Mouse (Mus musculus): ENCODE results near the gene Fam98b.

DNA sequence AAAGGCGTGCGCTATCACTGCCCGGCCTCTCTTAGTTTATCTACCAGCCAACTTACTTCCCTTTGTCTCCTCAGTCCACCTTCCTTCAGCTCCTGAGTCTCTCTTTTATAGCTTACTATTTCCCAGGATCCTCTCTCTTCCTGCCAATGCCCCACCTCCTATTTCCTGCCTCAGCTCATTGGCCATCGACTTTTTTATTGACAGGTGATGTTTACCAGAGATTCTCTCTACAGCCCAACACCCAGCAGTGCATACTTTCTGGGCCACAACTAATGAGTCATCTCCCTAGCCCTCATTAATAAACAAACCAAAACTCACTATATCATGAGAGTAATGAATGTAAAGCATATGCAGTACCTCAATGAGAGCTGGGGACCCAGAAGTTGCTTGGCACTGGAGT is 30.0 kb upstream of the Fam98b start:
- TF ChIP-seq CTCF (IDR thresholded peaks at IDR 0.05; ENCODE audit: low read depth, low read length) (no peak), POLR2A (IDR thresholded peaks at IDR 0.05; ENCODE audit: borderline replicate concordance, low read depth, low read length) (no peak)
